Mouse (Mus musculus): ENCODE results near the gene Foxj2.

The Foxj2 gene

DNA sequence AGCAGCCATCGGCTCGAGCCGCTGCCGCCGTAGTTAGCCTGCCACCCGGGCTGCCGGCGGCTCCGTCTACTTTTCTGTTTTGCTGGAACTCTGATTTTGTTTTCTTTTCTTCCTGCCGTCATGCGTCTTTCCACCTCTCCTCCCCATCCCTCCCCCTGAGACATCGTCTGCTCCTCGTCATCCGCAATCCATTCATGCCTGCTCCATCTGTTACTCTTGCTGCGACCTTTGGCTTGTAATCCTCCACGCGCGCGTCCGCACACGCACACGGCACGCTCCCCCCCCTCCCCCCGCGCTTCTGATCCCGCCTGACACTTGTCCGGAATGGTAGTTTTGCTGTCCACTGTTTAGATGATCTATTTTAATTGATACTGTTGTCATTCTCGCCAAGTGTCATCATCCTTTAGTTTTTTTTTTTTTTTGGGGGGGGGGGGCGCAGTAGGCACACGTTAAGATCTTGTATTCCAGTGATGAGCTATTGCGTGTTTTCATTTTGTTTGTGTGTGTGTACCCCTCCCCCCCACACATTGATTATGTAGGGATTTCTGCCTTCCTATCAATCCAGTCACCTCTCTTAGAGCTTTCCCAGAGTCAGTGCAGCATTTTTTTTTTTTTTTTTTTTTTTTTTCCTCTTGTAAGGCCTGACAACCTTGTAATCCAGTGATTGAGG is 55.1 kb downstream of the Foxj2 start:
- no peak for DNase-seq

DNA sequence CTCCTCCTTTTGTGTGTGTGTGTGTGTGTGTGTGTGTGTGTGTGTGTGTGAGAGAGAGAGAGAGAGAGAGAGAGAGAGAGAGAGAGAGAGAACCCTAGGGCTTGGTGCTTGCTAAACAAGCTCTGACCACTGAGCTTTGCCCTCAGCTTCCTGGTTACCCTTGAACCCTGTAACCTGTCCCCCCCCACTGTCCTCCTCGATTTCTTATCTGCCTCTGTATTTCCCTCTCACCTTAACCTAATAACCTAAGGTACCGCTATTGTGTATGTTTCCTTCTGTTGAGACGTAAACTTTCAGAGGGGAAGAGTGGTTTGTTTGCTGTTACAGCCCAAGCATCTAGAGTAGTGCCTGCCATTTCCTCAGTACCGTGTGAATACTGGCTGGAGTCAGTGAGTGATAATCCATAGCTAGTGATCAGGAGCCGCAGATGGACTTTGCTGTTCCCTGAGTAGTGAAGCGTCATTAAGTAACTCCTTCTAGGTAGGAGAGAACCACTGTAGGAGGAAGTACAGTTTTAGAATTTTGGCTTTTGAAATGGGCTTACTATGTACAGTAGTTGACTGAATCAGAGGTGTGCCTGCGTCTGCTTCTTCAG is 59.5 kb downstream of the Foxj2 start:
- DNase-seq, result peak; percentile 65

- peak; percentile 49 for DNase-seq
Measured at GRCm38 (mm10) chr6:122879781-122880505, 60.2 kb downstream of the Foxj2 start.

GRCm38 (mm10) chr6:122881287-122881686 is 61.6 kb downstream of the Foxj2 start:
- DNase-seq, result peak; percentile 59

DNA sequence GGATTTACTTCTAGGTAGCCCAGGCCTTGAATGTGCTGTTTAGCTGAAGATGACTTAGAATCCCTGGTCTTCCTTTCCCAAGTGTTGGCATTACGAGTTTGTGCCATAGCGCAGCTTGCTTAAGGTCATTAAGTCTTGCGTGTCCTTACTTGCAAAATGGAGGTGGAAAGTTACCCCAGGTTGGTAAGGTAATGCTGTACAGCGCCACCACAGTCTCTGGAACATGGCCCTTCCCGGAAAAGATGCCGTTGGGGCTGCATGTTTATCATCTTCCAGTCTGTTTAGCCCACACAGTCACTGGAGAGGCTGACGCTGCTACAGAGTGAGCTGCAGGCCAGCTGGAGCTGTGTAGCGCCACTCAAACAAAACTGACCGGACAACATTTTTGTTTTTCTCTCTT is 63.9 kb downstream of the Foxj2 start:
- peak; percentile 66 for DNase-seq

DNA sequence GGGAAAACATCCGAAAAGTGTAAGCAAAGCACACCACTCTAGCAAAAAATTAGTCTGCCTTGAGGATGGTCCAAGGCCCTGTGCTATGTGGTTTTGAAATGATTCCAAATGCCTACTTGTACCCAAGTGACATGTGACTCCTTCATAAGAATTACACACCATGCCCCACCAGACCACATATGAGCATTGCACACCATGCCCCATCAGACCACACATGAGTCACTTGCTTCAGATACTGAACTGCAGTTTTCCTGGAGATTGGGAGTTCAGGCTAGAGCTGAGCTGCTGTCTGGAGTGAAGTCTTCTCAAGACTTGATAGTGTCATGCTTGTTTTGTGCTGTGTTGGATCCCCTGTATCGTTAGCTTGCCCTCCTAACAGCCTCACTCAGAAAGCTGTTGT is 69.9 kb downstream of the Foxj2 start:
- DNase-seq, result no peak

DNA sequence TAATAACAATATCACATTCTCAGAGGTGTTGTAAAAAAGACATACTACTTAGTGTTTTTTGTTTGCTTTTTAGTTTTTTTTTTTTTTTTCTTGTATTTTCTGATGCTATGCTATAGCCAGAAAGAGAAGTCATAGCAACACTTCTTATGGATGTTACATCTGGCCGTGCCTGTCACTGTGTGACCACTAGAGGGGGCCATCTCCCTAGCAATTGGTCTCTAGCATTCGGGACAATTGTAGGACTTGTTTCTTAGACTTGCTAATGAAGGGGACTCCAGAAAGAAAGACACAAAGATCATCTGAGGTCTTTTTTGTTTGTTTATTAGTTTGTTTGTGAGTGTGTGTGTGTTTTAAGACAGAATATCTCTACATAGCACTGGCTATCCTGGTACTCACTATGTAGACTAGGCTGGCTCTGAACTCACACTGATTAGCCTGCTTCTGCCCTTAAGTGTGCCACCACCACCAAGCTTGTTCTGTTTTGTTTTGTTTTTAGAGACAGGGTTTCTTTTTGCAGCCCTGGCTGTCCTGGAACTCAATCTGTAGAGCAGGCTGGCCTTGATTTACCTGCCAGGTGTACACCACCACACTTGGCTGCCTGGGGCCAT is 72.8 kb downstream of the Foxj2 start:
- DNase-seq, result peak; percentile 87
